Mouse (Mus musculus) heart, embryonic 15.5 days (tissue): ENCODE data around the gene Fbxw11. TPM values are rescaled to one million over a fixed set of nuclear protein-coding genes. Genes with fewer than 3 reads are reported as not detected.

Experiments used
- ATAC-seq: fragments of 200-750 bp; cut with Nextera tagmentation; replicated peaks from 2 replicates; pipeline ENCODE4 v1.8.0; 2017; ENCODE audit warnings: low read depth, moderate TSS enrichment; ENCODE audit not compliant: insufficient number of reproducible peaks, insufficient read depth, low FRiP score
- H3K27ac ChIP-seq: fragments of 300-500 bp; sonication (generic); 2 replicates; pipeline ENCODE4 v1.5.1; 2015; ENCODE audit warnings: mild to moderate bottlenecking, inconsistent platforms
- H3K27me3 ChIP-seq: fragments of 300-500 bp; sonication (generic); 2 replicates; pipeline ENCODE4 v1.6.1; 2015; ENCODE audit warnings: inconsistent platforms
- H3K36me3 ChIP-seq: fragments of 300-500 bp; sonication (generic); 2 replicates; pipeline ENCODE4 v1.6.1; 2015; ENCODE audit warnings: mild to moderate bottlenecking, inconsistent platforms
- H3K4me1 ChIP-seq: fragments of 300-500 bp; sonication (generic); replicated peaks from 2 replicates; pipeline ENCODE4 v1.6.1; 2015; ENCODE audit warnings: inconsistent platforms
- H3K4me2 ChIP-seq: fragments of 300-500 bp; sonication (generic); 2 replicates; pipeline ENCODE4 v1.6.1; 2015; ENCODE audit warnings: inconsistent platforms, mild to moderate bottlenecking, moderate library complexity
- H3K4me3 ChIP-seq: fragments of 300-500 bp; sonication (generic); 2 replicates; pipeline ENCODE4 v1.5.1; 2015; ENCODE audit warnings: mild to moderate bottlenecking, inconsistent platforms
- H3K9ac ChIP-seq: fragments of 300-500 bp; sonication (generic); 2 replicates; pipeline ENCODE4 v1.6.1; 2015; ENCODE audit warnings: mild to moderate bottlenecking, inconsistent platforms
- H3K9me3 ChIP-seq: fragments of 300-500 bp; sonication (generic); replicated peaks from 2 replicates; pipeline ENCODE4 v1.6.1; 2016; ENCODE audit warnings: inconsistent platforms
- WGBS: fragments of 180-500 bp; shearing (Covaris S2); methylation state at CpG from one replicate; pipeline ENCODE4 v1.1.7; 2015; ENCODE audit warnings: mixed read lengths; 5-methylcytosine and 5-hydroxymethylcytosine counted together
- polyA plus RNA-seq: library from polyadenylated mRNA; unstranded; fragments of >200 nt; fragmentation: Nextera tagmentation; extraction: Ambion mirVana; gene quantifications from 2 replicates; pipeline ENCODE4 v1.2.1, GENCODE M21; 2015

Gene Fbxw11
- polyA plus RNA-seq = 58.8 and 66.8 TPM in 2 replicates

DNA sequence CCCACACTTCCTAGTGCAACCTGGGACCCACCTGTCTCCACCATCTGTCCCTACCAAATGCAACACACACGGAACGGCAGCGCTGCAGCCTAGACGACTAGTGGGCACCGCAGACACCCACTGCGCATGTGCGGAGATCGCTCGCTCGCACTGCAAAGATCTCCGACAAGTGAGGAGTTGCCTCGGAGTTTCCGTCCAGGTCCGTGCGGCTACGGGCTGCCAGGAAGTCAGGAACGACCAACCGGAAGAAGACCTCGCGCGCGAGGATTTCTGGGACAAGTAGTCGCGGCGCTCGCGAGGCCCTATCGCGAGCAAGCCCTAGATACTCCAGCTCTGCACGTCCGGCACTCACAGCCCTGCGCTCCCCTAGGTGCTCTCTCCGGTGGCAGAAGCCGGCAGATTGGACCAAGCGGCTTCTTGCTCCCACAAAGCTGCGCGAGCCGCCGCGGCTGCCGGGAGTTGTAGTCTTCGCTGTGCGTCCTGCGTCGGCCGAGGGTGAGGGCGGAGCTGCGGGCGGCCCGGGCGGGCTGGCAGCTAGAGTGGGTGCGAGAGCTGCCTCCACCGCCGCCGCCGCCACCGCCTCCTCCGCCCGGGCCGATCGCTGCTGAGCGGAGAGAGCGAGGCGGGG is at the start of gene Fbxw11:
Gene Fbxw11 (plus strand): TSS at position 476 of the 628 bp plus-strand sequence.
- H3K9me3 ChIP-seq = no peaks in the 10 kb centered on the region

DNA sequence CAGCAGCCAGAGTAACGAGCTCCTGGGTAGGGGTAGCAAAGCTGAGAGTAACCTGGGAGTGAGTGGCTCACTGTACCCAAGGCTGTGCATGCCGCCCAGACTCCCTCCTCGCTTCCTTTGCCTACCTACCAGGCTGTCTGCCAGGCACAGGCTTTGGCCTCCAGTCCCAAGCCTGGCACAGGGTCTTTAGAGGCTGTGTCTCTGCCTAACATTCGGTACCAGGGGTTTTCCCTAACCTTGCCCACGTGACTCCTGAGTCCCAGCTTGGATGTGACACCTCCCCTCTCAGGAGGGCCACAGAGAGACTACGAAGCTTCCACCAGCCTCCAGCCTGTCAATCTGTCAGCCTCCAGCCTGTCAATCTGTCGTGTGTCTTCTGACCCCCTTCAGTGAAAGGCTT is 49.4 kb upstream of the Fbxw11 start:
- Histone ChIP-seq H3K4me3 (no peak overlapping the region), H3K9me3 (no peaks in the 10 kb centered on the region), H3K36me3 (no peaks in the 10 kb centered on the region), H3K27ac (no peak overlapping the region), H3K27me3 (no peaks in the 10 kb centered on the region), H3K4me1 (peaks cover 3% of the 10 kb centered on the region), H3K9ac (no peak overlapping the region), H3K4me2 (no peak overlapping the region)
- WGBS = 76% methylated on average over 7 of the region's 7 CpGs
- no peak for ATAC-seq

More for the DNA sequence above, at the start of gene Fbxw11:
- Histone ChIP-seq H3K4me2 (peak within 1 kb of the TSS; percentile 74), H3K9ac (peak within 1 kb of the TSS; percentile 96), H3K4me3 (peak within 1 kb of the TSS; percentile 91), H3K36me3 (no peaks in the 10 kb centered on the region), H3K4me1 (peaks cover 28% of the 10 kb centered on the region), H3K27ac (peak within 1 kb of the TSS; percentile 98), H3K27me3 (no peaks in the 10 kb centered on the region)
- peak; percentile 91 for ATAC-seq
- WGBS = under 1% methylated on average over 63 of the region's 64 CpGs

DNA sequence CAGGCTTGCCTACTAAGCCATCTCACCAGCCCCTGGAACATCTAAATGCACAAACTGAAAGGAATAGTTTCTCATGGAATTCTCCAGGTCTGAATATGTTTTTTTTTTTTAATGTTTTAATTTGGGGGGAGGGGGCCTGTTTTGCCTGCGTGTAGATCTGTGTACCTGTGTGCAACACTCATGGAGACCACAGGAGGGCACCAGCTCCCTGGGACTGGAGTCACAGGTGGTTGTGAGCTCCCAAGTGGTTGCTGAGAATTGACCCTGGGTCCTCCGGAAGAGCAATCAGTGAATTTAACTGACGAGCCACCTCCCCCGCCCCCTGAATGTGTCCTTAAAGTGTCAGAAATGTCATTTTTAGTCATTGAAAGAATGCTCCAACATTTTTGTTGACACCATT is 48.4 kb upstream of the Fbxw11 start:
- Histone ChIP-seq H3K27me3 (no peaks in the 10 kb centered on the region), H3K9ac (no peak overlapping the region), H3K27ac (no peak overlapping the region), H3K4me1 (no peaks in the 10 kb centered on the region), H3K4me2 (no peak overlapping the region), H3K9me3 (no peaks in the 10 kb centered on the region), H3K4me3 (no peak overlapping the region), H3K36me3 (no peaks in the 10 kb centered on the region)
- WGBS = 88% methylated on average over 4 of the region's 4 CpGs
- ATAC-seq = no peak

DNA sequence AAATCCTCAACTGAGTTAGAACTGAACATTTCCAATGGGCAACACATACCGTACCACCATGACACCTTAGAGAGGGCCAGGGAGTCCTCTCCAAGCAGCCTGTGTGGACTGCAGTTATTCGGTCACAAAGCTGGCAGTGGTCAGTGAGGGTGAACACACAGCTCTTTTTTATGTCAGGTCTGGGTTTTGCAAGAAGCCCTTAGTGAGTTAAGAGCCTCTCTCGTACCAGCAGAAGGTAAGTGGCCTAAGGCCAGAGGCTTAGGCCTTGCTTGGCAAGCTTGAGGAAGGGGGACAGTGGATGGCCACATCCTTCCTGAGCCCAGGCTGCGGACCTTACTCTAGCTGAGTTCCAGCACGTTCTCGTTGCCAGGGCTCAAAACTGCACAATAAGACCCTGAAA is 42.2 kb upstream of the Fbxw11 start:
- ATAC-seq = no peak
- no peak overlapping the region for H3K4me2 ChIP-seq

DNA sequence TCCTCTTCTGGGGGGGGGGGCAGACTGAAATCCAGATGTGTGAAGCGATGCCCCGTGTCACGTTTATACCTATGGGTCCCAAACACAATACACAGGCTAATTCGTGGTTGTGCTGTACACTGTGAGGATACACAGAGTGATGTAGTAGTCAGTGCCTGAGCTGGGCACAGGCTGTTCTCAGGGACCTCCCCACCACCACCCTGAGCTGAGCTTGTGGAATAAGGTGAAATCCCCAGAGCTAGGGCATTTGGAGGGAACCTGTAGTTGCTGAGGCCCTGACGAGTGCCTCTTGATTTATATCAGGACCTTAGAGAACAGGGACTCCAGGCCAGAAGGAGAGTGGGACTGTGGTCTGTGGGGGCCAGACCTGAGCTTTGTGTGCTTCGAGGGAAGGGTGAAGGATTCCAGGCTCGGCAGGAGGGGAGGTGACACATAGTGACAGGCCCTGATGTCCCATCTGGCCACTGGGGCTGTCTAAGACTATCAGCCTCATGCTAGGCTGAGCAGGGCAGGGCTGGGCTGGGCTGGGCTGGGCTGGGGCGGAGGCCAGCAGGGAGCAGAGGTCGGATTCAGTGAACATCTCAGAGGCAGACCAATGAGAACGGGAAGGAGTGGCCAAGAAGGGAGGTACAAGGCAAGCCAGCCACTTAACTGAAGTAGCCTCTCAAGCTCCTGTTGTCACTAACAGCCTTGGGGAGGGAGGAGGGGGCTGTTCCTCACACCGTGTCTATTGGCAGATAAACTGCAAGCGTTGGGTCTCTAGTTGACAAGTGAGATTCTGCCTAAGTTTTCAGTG is 40.8 kb upstream of the Fbxw11 start:
- Histone ChIP-seq H3K36me3 (no peaks in the 10 kb centered on the region), H3K27ac (no peak overlapping the region), H3K4me3 (no peak overlapping the region), H3K27me3 (no peaks in the 10 kb centered on the region), H3K9me3 (no peaks in the 10 kb centered on the region), H3K9ac (no peak overlapping the region), H3K4me2 (0 out of 2 replicates have a peak overlapping the region, but pooled peaks have one; percentile 12), H3K4me1 (peaks cover 24% of the 10 kb centered on the region)
- ATAC-seq = peak; percentile 39; the same call in 1 of the 2 replicates
- WGBS = 41% methylated on average over 12 of the region's 12 CpGs

More for the DNA sequence above, 42.2 kb upstream of the Fbxw11 start:
- no peaks in the 10 kb centered on the region for H3K9me3 ChIP-seq
- H3K9ac ChIP-seq = no peak overlapping the region
- H3K4me3 ChIP-seq = no peak overlapping the region
- no peak overlapping the region for H3K27ac ChIP-seq
- 95% methylated on average over 6 of the region's 6 CpGs for WGBS
- H3K4me1 ChIP-seq = peaks cover 19% of the 10 kb centered on the region
- H3K36me3 ChIP-seq = no peaks in the 10 kb centered on the region
- H3K27me3 ChIP-seq = no peaks in the 10 kb centered on the region

DNA sequence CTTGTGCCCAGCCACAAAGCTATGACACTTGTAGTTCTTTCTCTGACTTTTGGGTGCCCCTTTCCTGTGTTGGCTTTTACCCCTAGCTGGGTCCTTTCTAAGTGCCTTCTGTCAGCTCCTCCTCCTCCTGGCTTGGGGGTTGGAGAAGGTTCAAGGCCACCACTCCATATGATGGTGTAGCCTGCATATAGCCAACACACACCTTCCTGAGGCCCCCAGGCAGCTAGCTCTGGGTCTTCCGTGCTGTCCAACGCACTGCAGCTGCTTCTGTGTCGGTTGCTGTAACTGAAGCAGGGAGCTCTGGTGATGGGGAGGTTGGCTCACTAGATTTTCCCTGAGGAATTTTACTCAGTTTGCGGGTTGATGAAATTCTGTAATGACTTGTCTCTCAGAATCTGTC is 37.9 kb upstream of the Fbxw11 start:
- Histone ChIP-seq H3K9me3 (no peaks in the 10 kb centered on the region), H3K27ac (peak overlapping the region; percentile 52), H3K4me3 (no peak overlapping the region), H3K4me1 (peaks cover 24% of the 10 kb centered on the region), H3K4me2 (peak overlapping the region; percentile 35; the same call in 1 of the 2 replicates), H3K36me3 (no peaks in the 10 kb centered on the region), H3K27me3 (no peaks in the 10 kb centered on the region), H3K9ac (no peak overlapping the region)
- WGBS = 23% methylated on average over 4 of the region's 4 CpGs
- no peak for ATAC-seq

DNA sequence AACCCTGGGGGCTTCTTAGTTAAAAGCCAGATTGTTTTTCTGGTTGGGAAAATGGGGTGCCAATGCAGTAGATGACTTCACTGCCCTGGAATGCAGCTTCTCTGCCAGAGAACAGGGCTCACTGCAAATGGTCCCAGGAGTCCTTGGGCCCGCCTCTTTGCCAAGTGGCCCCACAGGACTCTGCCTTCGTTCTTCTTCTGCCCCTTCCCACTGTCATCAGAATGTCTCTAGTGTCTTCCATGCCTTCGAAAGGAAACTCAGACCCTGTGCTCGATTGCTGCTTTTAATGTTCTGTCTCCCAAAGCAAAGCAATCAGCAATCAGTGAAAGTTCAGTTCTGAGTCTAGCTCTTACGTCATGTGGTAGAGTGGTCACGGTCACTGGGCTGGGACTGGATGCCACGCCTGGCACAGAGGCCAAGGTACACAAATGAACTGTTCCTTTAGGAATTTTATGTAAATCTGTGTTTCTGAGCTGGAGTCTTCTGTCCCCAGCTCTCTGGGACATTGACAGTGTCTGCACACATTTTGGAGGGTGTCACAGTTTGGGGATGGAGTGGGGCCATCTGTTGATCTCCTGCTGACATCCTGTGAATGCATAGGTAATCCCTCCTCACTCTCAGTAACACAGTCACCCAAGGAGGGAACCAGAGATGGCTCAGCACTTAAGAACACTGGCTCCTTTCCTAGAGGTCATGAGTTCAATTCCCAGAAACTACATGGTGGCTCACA is 37.2 kb upstream of the Fbxw11 start:
- H3K4me2 ChIP-seq = peak overlapping the region; percentile 35
- ATAC-seq = peak; percentile 63
- no peak overlapping the region for H3K9ac ChIP-seq
- 27% methylated on average over 7 of the region's 7 CpGs for WGBS
- no peak overlapping the region for H3K4me3 ChIP-seq
- H3K36me3 ChIP-seq = no peaks in the 10 kb centered on the region
- peak overlapping the region; percentile 52 for H3K27ac ChIP-seq
- no peaks in the 10 kb centered on the region for H3K9me3 ChIP-seq
- H3K4me1 ChIP-seq = peaks cover 24% of the 10 kb centered on the region
- H3K27me3 ChIP-seq = no peaks in the 10 kb centered on the region

DNA sequence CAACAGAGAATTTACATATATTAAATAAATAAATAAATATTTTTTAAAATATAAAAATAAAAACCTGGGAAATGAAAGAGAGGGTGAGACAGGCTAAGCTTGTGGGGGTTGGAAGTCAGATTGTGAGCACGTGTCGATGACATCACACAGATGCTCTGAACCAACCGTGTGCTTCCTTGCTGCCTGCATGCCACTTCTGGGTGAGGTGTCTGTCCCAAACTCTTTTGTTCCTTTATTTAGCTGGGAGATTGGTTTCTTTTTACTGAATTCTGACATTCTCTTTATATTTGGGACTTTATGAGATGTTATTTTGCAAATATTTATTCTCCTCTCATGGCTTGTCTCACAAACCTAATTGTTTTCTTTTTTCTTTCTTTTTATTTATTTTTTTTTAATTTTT is 36.6 kb upstream of the Fbxw11 start:
- Histone ChIP-seq H3K4me2 (no peak overlapping the region), H3K4me1 (peaks cover 24% of the 10 kb centered on the region), H3K9ac (no peak overlapping the region), H3K27me3 (no peaks in the 10 kb centered on the region), H3K9me3 (no peaks in the 10 kb centered on the region), H3K4me3 (no peak overlapping the region), H3K36me3 (no peaks in the 10 kb centered on the region), H3K27ac (peak overlapping the region; percentile 52; the same call in 1 of the 2 replicates)
- ATAC-seq = no peak
- 56% methylated on average over 3 of the region's 3 CpGs for WGBS

DNA sequence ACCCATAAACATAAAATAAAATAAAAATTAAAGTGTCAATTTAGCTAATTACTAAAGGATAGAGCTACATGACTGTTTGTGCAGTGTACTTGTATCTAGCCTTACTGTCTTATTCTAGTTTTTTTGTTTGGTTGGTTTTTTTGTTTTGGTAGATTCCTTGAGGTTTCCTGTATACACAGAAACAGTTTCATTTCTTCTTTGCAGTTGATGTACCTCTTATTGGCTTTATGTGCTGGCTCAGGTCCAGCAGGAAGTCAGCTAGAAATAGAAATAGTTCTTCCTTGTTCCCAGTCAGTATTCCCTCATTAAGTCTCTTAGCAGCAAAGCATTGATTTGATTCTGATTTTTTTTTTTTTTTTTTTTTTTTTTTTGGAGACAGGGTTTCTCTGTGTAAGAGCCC is 35.2 kb upstream of the Fbxw11 start:
- Histone ChIP-seq H3K4me3 (no peak overlapping the region), H3K36me3 (no peaks in the 10 kb centered on the region), H3K4me1 (peaks cover 19% of the 10 kb centered on the region), H3K27me3 (no peaks in the 10 kb centered on the region), H3K27ac (no peak overlapping the region), H3K9ac (no peak overlapping the region), H3K4me2 (no peak overlapping the region), H3K9me3 (no peaks in the 10 kb centered on the region)
- no peak for ATAC-seq

DNA sequence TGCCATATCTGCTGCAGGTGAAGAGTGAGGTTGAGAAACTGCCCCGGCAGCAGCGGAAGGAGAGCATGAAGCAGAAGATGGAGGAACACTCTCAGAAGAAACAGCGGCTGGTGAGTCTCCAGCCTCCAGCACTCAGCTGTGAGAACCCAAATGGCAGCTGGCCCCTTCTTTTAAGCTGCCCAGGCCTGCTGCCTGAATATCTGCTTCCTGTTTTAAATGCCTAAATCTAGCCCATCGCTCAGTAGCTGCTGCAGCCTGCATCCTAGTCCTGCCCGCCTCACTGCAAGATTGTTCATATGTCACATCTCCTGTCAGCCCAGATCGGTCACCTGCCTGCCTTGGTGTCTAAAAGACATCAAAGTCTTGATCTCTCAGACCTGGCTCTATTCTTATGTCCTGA is 31.9 kb upstream of the Fbxw11 start:
- Histone ChIP-seq H3K36me3 (no peaks in the 10 kb centered on the region), H3K4me3 (no peak overlapping the region), H3K27me3 (no peaks in the 10 kb centered on the region), H3K9ac (no peak overlapping the region), H3K4me2 (no peak overlapping the region), H3K4me1 (peaks cover 6% of the 10 kb centered on the region), H3K9me3 (no peaks in the 10 kb centered on the region), H3K27ac (no peak overlapping the region)
- ATAC-seq = no peak
- whole genome bisulfite sequencing = 78% methylated on average over 6 of the region's 6 CpGs

DNA sequence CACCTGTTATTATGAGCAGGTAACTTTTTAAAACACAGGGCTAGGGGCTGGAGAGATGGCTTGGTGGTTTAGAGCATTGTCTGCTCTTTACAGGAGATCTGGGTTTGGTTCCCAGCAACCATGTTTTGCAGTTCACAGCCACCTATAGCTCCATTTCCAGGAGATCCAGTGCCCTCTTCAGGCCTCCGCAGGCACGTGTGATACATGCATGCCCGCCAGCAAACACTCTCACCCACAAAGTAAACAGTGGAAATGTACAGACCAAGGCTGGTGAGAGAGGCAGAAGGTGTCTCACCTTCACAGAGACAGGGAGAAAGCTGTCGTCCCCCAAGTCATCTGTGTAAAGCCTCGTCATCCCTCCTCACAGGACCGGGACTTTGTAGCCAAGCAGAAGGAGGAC is 30.2 kb upstream of the Fbxw11 start:
- no peaks in the 10 kb centered on the region for H3K36me3 ChIP-seq
- no peak overlapping the region for H3K9ac ChIP-seq
- no peak for ATAC-seq
- H3K4me3 ChIP-seq = no peak overlapping the region
- H3K4me1 ChIP-seq = peaks cover 7% of the 10 kb centered on the region
- no peaks in the 10 kb centered on the region for H3K9me3 ChIP-seq
- no peaks in the 10 kb centered on the region for H3K27me3 ChIP-seq
- H3K27ac ChIP-seq = no peak overlapping the region
- H3K4me2 ChIP-seq = no peak overlapping the region
- WGBS = 73% methylated on average over 6 of the region's 6 CpGs
